Mouse (Mus musculus): ENCODE results near the gene Slc37a1. TPM values are rescaled to one million over a fixed set of nuclear protein-coding genes. Genes with fewer than 3 reads are reported as not detected.
"Not testable (repeated sequence)": the region's sequence is repeated elsewhere in the genome, so short reads cannot be mapped to it uniquely, and the experiment has no call there.

The Slc37a1 gene
- polyA plus RNA-seq, 1 experiment from 2014 or later = 6.4 TPM

DNA sequence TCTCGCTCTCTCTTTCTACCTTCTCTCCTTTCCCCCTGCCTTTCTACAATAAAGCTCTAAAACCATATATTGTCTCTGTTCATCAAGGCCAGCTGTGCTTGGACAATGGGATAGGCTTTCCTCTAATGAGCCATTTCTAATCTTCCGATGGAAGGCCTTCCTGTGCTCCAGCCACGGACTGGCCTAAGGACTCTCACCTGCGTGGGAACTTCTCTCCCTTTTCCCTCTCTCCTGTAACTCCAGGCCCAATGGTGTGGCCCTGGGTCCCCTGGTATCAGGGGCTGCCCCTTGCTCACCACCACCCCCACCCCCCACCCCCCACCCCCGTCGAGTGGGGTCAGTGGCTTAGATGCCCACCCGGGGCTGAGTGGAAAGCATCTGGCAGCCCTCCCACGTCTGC is 15.9 kb upstream of the Slc37a1 start:
- H3K27me3 ChIP-seq (ENCODE audit: low read depth, poor library complexity, severe bottlenecking); H3K4me3 ChIP-seq; H3K36me3 ChIP-seq; H3K27ac ChIP-seq (replicated peaks); H3K9me3 ChIP-seq (replicated peaks); DNase-seq (ENCODE audit: low spot score): not testable (repeated sequence)
- peaks cover 12% of the 10 kb centered on the region; the same call in 1 of the 2 replicates for H3K4me1 ChIP-seq
- WGBS = 82% methylated on average over 8 of the region's 8 CpGs

DNA sequence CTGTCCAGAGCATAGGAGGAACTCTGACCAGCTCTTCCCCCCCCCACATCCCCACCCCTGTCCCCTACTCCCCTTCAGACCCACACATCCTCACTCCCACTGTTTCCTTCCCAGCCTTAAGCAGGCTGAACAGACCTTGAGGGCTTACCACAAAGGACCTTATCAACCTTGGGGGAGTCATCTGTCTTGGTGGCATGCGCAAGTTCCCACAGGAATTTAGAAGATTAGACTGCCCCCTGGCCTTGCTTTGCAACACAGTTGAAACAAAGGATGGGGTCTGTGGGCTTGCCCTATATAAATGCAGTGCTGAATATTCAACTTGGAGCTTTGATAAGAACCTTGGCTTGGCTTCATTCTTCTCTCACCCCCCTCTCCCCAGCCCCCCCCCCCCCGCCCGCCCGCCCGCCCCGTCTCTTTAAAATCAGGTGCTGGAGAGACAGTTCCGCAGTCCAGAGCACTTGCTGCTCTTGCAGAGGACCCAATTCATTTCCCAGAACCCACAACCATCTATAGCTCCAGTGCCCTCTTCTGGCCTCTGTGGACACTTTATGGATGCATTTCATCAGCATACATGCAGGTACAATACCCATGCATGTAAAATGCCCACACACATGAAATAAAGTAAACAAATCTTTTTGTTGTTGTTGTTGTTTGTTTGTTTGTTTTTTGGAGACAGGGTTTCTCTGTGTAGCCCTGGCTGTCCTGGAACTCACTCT is 15.3 kb upstream of the Slc37a1 start:
- Histone ChIP-seq H3K4me3 (no peak overlapping the region), H3K36me3 (no peaks in the 10 kb centered on the region), H3K9me3 (replicated peaks) (no peaks in the 10 kb centered on the region), H3K4me1 (peaks cover 13% of the 10 kb centered on the region), H3K27me3 (ENCODE audit: low read depth, poor library complexity, severe bottlenecking) (peaks cover 10% of the 10 kb centered on the region), H3K27ac (replicated peaks) (no peak overlapping the region)
- DNase-seq (ENCODE audit: low spot score) = no peak
- 61% methylated on average over 7 of the region's 7 CpGs for WGBS

- 86% methylated on average over 9 of the region's 9 CpGs for WGBS
- Histone ChIP-seq H3K27ac (replicated peaks) (no peak overlapping the region), H3K4me3 (no peak overlapping the region), H3K4me1 (peaks cover 25% of the 10 kb centered on the region), H3K27me3 (ENCODE audit: low read depth, poor library complexity, severe bottlenecking) (peaks cover 15% of the 10 kb centered on the region), H3K9me3 (replicated peaks) (no peaks in the 10 kb centered on the region), H3K36me3 (no peaks in the 10 kb centered on the region)
- no peak for DNase-seq (ENCODE audit: low spot score)
These were observed 14.0 kb upstream of the Slc37a1 start for GRCm38 (mm10) chr17:31272416-31273165.

DNA sequence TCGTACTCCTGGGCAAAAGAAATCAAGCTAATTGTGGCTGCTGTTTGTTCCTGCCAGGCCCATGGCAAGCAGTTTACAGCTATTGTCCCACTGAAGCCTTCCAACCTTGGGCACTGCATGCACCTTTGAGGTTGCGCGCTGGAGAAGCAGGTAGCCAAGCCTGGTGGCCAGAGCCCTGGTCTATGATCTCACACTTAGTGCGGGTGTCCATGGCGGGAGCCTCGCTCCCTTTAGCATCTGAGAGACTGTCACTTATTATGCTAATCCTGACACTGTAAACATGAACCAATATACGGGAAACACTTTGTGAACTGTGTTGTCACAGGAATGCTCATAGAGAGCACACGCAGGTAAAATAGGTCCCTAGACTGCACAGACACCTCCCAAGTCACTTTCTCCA is 13.0 kb upstream of the Slc37a1 start:
- Histone ChIP-seq H3K36me3 (no peaks in the 10 kb centered on the region), H3K4me1 (peaks cover 30% of the 10 kb centered on the region), H3K9me3 (replicated peaks) (no peaks in the 10 kb centered on the region), H3K27me3 (ENCODE audit: low read depth, poor library complexity, severe bottlenecking) (peaks cover 19% of the 10 kb centered on the region), H3K27ac (replicated peaks) (no peak overlapping the region), H3K4me3 (no peak overlapping the region)
- WGBS = 90% methylated on average over 8 of the region's 8 CpGs
- no peak for DNase-seq (ENCODE audit: low spot score)

DNA sequence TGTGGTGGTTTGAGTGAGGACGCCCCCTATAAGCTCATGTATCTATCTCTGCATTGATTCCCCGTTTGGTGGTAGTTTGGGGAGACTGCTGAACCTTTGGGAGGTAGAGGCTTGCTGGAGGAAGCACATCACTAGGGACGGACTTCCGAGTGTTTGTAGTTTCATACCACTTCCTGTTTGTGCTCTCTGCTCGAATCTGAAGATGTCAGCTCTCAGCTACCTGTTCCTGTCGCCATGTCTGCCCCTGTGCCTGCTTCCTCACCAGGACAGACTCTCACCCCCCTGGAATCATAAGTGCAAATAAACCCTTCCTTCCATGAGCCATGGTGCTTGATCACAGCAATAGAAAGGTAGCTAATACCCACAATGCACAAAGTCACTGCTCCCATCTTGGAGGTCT is 11.4 kb upstream of the Slc37a1 start:
- Histone ChIP-seq H3K36me3 (no peaks in the 10 kb centered on the region), H3K27me3 (ENCODE audit: low read depth, poor library complexity, severe bottlenecking) (peaks cover 19% of the 10 kb centered on the region), H3K27ac (replicated peaks) (no peak overlapping the region), H3K4me3 (no peak overlapping the region), H3K4me1 (peaks cover 30% of the 10 kb centered on the region), H3K9me3 (replicated peaks) (no peaks in the 10 kb centered on the region)
- 80% methylated on average over 6 of the region's 6 CpGs for WGBS
- DNase-seq (ENCODE audit: low spot score) = no peak

DNA sequence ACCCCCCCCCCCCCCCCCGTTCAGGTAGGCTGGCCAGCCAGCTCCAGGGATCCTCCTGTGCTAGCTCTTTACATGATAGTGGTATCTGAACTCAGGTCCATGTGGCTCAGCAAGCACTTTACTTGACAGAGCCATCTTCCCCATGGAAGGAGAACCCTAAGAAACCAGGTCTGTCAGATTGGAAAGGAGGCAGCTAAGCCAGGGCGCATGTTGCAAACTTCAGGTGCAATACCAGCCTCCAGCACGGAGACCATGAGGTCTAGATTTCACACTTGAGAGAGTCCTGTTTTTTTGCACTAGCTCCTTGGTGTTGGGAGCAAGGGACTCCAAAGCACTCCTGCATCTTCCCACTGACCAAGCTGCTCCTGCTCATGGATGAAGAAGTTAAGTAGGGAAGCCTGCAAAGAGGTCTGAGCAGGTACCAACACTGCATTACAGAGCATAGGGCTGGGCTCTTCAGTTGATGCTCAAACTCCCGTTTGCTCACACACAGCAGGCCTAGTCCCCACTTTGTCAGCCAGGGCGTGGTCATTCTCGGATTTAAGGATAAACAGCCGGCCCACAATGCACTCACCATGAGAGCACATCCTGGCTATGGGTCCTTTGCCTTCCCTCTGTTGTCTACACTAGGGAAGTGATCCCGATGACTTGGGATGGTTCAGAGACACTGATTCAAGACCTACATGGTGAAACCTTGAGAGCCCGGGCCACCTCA is 10.2 kb upstream of the Slc37a1 start:
- Histone ChIP-seq H3K4me1 (peaks cover 19% of the 10 kb centered on the region), H3K27me3 (ENCODE audit: low read depth, poor library complexity, severe bottlenecking) (peaks cover 19% of the 10 kb centered on the region), H3K4me3 (peak overlapping the region; percentile 62), H3K36me3 (no peaks in the 10 kb centered on the region), H3K27ac (replicated peaks) (no peak overlapping the region), H3K9me3 (replicated peaks) (no peaks in the 10 kb centered on the region)
- DNase-seq (ENCODE audit: low spot score) = no peak
- 23% methylated on average over 9 of the region's 9 CpGs for WGBS

- peaks cover 23% of the 10 kb centered on the region for H3K4me1 ChIP-seq
- H3K27me3 ChIP-seq (ENCODE audit: low read depth, poor library complexity, severe bottlenecking) = peaks cover 19% of the 10 kb centered on the region
- H3K9me3 ChIP-seq (replicated peaks) = no peaks in the 10 kb centered on the region
- H3K36me3 ChIP-seq = no peaks in the 10 kb centered on the region
- 10% methylated on average over 44 of the region's 44 CpGs for WGBS
- H3K4me3 ChIP-seq = peak within 1 kb of the TSS; percentile 62
- H3K27ac ChIP-seq (replicated peaks) = peak within 1 kb of the TSS; percentile 62
- DNase-seq (ENCODE audit: low spot score) = peak; percentile 89
These were observed 9.4 kb upstream of the Slc37a1 start, which contains the start of gene Rsph1 for GRCm38 (mm10) chr17:31276922-31277918. Gene Rsph1, minus strand, starts transcription at chr17:31277383.

DNA sequence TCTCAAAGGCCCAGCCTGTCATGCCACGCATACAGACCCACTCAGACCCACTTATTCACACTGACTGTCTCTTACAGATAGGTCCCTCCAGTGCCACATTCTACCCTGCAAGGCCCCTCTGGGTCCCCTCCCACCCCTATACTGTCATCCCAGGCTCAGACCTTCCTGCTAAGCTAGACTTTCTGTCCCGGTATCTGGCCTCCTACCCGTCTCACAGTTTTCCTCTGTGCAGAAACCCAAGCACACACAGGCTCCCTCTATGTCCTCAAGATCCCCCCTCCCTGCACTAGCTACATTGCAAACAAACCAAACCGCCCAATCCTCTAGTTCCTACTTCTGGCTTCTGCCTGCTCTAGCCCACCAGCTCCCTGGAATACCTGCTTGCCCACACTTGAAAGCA is 8.7 kb upstream of the Slc37a1 start:
- H3K27ac ChIP-seq (replicated peaks) = no peak overlapping the region
- DNase-seq (ENCODE audit: low spot score) = no peak
- WGBS = 73% methylated on average over 4 of the region's 4 CpGs

DNA sequence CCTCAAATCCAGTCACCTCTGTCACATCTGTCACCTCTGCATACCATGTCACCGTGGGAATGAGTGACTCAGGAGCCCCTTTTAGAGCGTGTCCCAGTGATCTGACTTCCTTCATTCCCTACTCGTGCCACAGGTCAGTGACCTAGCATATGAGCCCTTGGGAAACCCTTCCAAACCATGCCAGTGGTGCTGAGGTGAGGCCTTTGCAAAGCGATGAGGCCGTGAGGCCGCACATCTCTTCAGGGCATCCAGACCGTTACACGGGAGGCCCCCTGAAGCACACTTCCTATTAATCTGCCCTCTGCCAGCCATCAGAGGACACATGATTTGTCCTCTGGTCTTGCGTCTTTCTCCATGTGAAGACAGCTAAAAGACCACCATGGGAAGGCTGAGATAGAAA is 7.1 kb upstream of the Slc37a1 start:
- H3K4me1 ChIP-seq = peaks cover 30% of the 10 kb centered on the region
- 83% methylated on average over 9 of the region's 9 CpGs for WGBS
- no peaks in the 10 kb centered on the region for H3K36me3 ChIP-seq
- no peak for DNase-seq (ENCODE audit: low spot score)
- no peaks in the 10 kb centered on the region for H3K9me3 ChIP-seq (replicated peaks)
- peaks cover 19% of the 10 kb centered on the region for H3K27me3 ChIP-seq (ENCODE audit: low read depth, poor library complexity, severe bottlenecking)
- H3K27ac ChIP-seq (replicated peaks) = no peak overlapping the region
- no peak overlapping the region for H3K4me3 ChIP-seq

More for the DNA sequence above, 8.7 kb upstream of the Slc37a1 start:
- H3K9me3 ChIP-seq (replicated peaks) = no peaks in the 10 kb centered on the region
- H3K4me3 ChIP-seq = no peak overlapping the region
- peaks cover 19% of the 10 kb centered on the region for H3K27me3 ChIP-seq (ENCODE audit: low read depth, poor library complexity, severe bottlenecking)
- H3K4me1 ChIP-seq = peaks cover 30% of the 10 kb centered on the region
- H3K36me3 ChIP-seq = no peaks in the 10 kb centered on the region

GRCm38 (mm10) chr17:31280269-31280668 is 6.3 kb upstream of the Slc37a1 start:
- peaks cover 30% of the 10 kb centered on the region for H3K4me1 ChIP-seq
- no peak for DNase-seq (ENCODE audit: low spot score)
- 76% methylated on average over 6 of the region's 6 CpGs for WGBS

DNA sequence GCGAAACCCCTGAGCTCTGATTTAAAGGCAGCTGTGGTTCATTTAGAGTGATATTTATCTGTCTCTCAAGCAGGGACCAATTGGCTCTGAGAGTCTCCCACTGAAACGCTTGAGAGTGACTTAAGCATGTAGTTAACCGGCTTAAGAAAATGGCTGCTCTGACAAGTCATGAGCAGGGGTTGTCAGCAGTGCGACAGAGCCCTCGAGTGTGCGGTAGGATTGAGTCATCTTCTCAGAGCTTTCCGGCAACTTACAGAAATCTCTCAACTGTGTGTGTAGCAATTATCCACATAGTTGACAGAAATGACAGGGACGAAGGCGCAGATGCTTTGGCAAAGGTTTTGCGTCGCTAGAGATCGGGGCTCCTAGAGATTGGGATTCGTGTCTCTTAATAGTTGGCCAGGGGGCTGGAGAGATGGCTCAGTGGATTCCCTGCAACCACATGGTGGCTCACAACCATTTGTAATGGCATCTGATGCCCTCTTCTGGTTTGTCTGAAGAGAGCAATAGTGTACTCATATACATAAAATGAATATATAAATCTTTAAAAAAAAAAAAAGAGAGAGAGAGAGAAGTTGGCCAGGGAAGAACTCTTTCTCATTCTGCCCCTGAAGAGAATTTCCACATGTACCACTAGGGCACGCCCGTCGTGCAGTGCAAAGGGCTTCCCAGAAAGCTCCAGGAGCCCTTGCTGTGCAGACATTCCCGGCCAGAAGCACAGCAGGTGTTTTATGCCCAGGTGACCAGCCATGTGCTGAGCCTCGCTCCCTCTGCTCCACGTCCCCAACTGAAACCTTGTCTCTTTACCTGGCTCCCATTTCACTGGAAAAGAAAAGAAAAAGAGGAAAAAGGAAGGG is 4.5 kb upstream of the Slc37a1 start:
- WGBS = 46% methylated on average over 19 of the region's 19 CpGs

More at GRCm38 (mm10) chr17:31280269-31280668, 6.3 kb upstream of the Slc37a1 start:
- Histone ChIP-seq H3K36me3 (no peaks in the 10 kb centered on the region), H3K9me3 (replicated peaks) (no peaks in the 10 kb centered on the region), H3K4me3 (no peak overlapping the region), H3K27ac (replicated peaks) (no peak overlapping the region), H3K27me3 (ENCODE audit: low read depth, poor library complexity, severe bottlenecking) (peaks cover 17% of the 10 kb centered on the region)

More for the DNA sequence above, 4.5 kb upstream of the Slc37a1 start:
- H3K4me3 ChIP-seq = 0 out of 2 replicates have a peak overlapping the region, but pooled peaks have one; percentile 2
- no peaks in the 10 kb centered on the region for H3K9me3 ChIP-seq (replicated peaks)
- H3K27me3 ChIP-seq (ENCODE audit: low read depth, poor library complexity, severe bottlenecking) = 0 out of 2 replicates have a peak, but pooled peaks cover 5% of the 10 kb centered on the region
- peaks cover 21% of the 10 kb centered on the region for H3K4me1 ChIP-seq
- H3K36me3 ChIP-seq = no peaks in the 10 kb centered on the region
- DNase-seq (ENCODE audit: low spot score) = no peak
- no peak overlapping the region for H3K27ac ChIP-seq (replicated peaks)

All from midbrain, embryonic 10.5 days (tissue).